Mouse (Mus musculus) neural tube, embryonic 15.5 days (tissue): ENCODE data around the gene Lama5. TPM values are rescaled to one million over a fixed set of nuclear protein-coding genes. Genes with fewer than 3 reads are reported as not detected.
A peak's percentile ranks its signal among the peaks of the same experiment; 100 is the strongest.

Source experiments
- ATAC-seq: fragments of 200-750 bp; cut with Nextera tagmentation; 2 replicates; pipeline ENCODE4 v1.8.0; 2017; ENCODE audit warnings: mild to moderate bottlenecking, moderate TSS enrichment, moderate library complexity; ENCODE audit not compliant: low FRiP score
- H3K27ac ChIP-seq: fragments of 300-500 bp; sonication (generic); replicated peaks from 2 replicates; pipeline ENCODE4 v1.5.1; 2015; ENCODE audit warnings: mild to moderate bottlenecking, inconsistent platforms
- H3K27me3 ChIP-seq: fragments of 300-500 bp; sonication (generic); replicated peaks from 2 replicates; pipeline ENCODE4 v1.6.1; 2015; ENCODE audit warnings: inconsistent platforms
- H3K36me3 ChIP-seq: fragments of 300-500 bp; sonication (generic); 2 replicates; pipeline ENCODE4 v1.6.1; 2015; ENCODE audit warnings: inconsistent platforms
- H3K4me1 ChIP-seq: fragments of 300-500 bp; sonication (generic); 2 replicates; pipeline ENCODE4 v1.6.1; 2015; ENCODE audit warnings: inconsistent platforms
- H3K4me2 ChIP-seq: fragments of 300-500 bp; sonication (generic); 2 replicates; pipeline ENCODE4 v1.6.1; 2015; ENCODE audit warnings: inconsistent platforms, mild to moderate bottlenecking, moderate library complexity
- H3K4me3 ChIP-seq: fragments of 300-500 bp; sonication (generic); replicated peaks from 2 replicates; pipeline ENCODE4 v1.5.1; 2015; ENCODE audit warnings: mild to moderate bottlenecking, inconsistent platforms
- H3K9ac ChIP-seq: fragments of 300-500 bp; sonication (generic); replicated peaks from 2 replicates; pipeline ENCODE4 v1.6.1; 2015; ENCODE audit warnings: mild to moderate bottlenecking, inconsistent platforms
- H3K9me3 ChIP-seq: fragments of 300-500 bp; sonication (generic); replicated peaks from 2 replicates; pipeline ENCODE4 v1.6.1; 2016; ENCODE audit warnings: inconsistent platforms
- WGBS: fragments of 180-500 bp; shearing (Covaris S2); methylation state at CpG from one replicate; pipeline ENCODE4 v1.1.7; 2015; ENCODE audit warnings: mixed read lengths; 5-methylcytosine and 5-hydroxymethylcytosine counted together
- polyA plus RNA-seq: library from polyadenylated mRNA; unstranded; fragments of >200 nt; fragmentation: Nextera tagmentation; extraction: Ambion mirVana; gene quantifications from 2 replicates; pipeline ENCODE4 v1.2.1, GENCODE M21; 2015

Gene Lama5
- polyA plus RNA-seq, 1 experiment from 2014 or later: 1.2 TPM

DNA sequence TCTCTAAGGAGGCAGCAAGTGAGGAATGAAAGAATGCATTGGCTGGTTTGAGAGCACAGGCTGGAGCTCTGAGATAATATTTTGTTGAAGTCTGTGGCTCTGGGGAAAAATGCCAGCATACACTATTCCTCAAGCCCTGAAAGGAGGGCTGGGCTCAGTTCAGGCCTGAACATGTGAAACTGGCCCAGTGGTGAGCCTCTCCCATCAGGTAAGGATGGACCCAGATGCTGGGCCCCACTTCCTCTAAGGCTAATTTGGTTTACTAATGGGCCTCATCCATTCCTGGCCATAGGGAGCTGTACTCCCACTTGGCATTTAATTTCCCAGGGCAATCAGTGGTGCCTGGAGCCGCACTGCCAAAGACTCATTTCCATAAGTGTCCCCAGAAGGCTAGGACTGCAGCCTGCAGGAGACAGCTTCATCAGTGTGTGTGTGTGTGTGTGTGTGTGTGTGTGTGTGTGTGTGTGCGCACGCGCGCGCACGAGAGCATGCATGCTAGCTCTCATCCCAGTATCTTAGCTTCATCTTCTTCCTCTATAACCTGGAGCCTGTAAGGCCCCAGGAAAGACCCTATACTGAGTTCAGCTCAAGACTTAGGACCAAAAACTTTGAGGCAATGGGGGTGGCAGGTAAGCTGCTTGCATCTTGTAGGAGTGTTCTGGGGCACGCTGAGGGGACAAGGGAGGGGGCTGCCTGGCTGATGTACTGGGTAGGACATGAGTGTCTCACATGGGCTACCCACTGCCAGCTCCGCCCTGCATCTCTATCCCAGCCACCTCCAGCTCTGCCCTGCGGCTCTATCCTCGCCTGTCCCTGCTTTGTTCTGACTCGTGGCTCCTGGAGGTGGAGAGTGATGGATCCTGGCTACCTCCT lies 20.3 kb downstream of the Lama5 start:
- Histone ChIP-seq H3K27ac (peak overlapping the region; percentile 78), H3K4me3 (no peak overlapping the region), H3K36me3 (no peaks in the 10 kb centered on the region), H3K9ac (no peak overlapping the region; the same call in 1 of the 2 replicates), H3K27me3 (no peaks in the 10 kb centered on the region), H3K9me3 (no peaks in the 10 kb centered on the region), H3K4me1 (peaks cover 26% of the 10 kb centered on the region), H3K4me2 (peak overlapping the region; percentile 25; the same call in 1 of the 2 replicates)
- ATAC-seq: peak; percentile 74
- 46% methylated on average over 12 of the region's 12 CpGs for WGBS

DNA sequence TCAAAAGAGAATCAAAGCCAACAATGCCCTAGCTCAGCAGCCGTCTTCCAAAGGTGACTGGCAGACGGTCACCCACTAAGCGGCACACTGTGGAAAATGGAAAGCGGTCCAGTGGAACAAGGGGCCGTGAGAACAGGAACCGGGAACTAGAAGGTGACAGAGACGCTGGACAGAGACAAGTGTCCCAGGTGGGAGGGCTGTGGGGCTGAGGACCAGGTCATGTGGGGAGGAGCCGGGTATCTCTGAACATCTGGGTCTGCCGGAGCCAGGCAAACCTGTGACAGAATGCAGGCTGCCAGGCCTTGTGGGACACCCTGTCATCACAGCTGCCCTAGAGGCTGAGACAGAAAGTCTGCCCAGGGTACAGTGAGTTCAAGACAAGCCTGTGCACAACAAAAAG lies 21.2 kb downstream of the Lama5 start:
- peak overlapping the region; percentile 78; the same call in 1 of the 2 replicates for H3K27ac ChIP-seq
- WGBS: 89% methylated on average over 9 of the region's 9 CpGs
- no peak overlapping the region for H3K4me3 ChIP-seq
- no peak for ATAC-seq
- no peaks in the 10 kb centered on the region for H3K27me3 ChIP-seq
- peaks cover 26% of the 10 kb centered on the region for H3K4me1 ChIP-seq
- no peak overlapping the region for H3K4me2 ChIP-seq
- no peaks in the 10 kb centered on the region for H3K36me3 ChIP-seq
- no peaks in the 10 kb centered on the region for H3K9me3 ChIP-seq
- no peak overlapping the region for H3K9ac ChIP-seq

- no peaks in the 10 kb centered on the region for H3K36me3 ChIP-seq
- H3K4me1 ChIP-seq: peaks cover 23% of the 10 kb centered on the region
- ATAC-seq: no peak
- no peak overlapping the region for H3K27ac ChIP-seq
- no peak overlapping the region for H3K4me3 ChIP-seq
- no peak overlapping the region for H3K4me2 ChIP-seq
- no peaks in the 10 kb centered on the region for H3K27me3 ChIP-seq
- 56% methylated on average over 10 of the region's 10 CpGs for WGBS
- no peak overlapping the region for H3K9ac ChIP-seq
- H3K9me3 ChIP-seq: no peaks in the 10 kb centered on the region
These were observed 22.9 kb downstream of the Lama5 start for GRCm38 (mm10) chr2:180202805-180203204.

GRCm38 (mm10) chr2:180202263-180202662 lies 23.4 kb downstream of the Lama5 start:
- Histone ChIP-seq H3K27ac (no peak overlapping the region), H3K4me2 (no peak overlapping the region), H3K27me3 (no peaks in the 10 kb centered on the region), H3K4me3 (no peak overlapping the region), H3K9me3 (no peaks in the 10 kb centered on the region), H3K4me1 (peaks cover 21% of the 10 kb centered on the region), H3K36me3 (no peaks in the 10 kb centered on the region), H3K9ac (no peak overlapping the region)
- no peak for ATAC-seq
- WGBS: 83% methylated on average over 14 of the region's 14 CpGs

DNA sequence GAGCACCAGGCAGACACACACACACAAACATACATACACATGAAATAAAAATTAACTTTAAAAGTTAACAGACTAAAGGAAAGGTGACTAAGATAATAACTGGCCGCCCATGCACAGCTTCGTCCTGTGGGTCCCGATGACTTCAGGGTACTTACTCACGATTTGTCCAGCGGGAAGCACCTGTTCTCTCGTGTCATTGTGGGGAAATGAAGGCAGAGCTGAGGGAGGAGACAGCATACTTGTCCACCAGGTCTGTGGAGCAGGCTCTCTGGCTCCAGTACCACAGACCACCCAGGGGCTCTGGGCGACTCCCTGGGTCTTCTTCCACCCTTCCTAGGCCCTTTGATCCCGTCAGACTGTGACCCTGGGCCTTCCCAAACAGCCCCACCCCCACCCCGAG lies 24.4 kb downstream of the Lama5 start:
- H3K4me1 ChIP-seq: peaks cover 19% of the 10 kb centered on the region
- ATAC-seq: no peak
- no peaks in the 10 kb centered on the region for H3K27me3 ChIP-seq
- WGBS: 77% methylated on average over 9 of the region's 9 CpGs
- no peak overlapping the region for H3K4me2 ChIP-seq
- no peak overlapping the region for H3K27ac ChIP-seq
- no peaks in the 10 kb centered on the region for H3K9me3 ChIP-seq
- H3K4me3 ChIP-seq: no peak overlapping the region
- H3K9ac ChIP-seq: no peak overlapping the region
- no peaks in the 10 kb centered on the region for H3K36me3 ChIP-seq

DNA sequence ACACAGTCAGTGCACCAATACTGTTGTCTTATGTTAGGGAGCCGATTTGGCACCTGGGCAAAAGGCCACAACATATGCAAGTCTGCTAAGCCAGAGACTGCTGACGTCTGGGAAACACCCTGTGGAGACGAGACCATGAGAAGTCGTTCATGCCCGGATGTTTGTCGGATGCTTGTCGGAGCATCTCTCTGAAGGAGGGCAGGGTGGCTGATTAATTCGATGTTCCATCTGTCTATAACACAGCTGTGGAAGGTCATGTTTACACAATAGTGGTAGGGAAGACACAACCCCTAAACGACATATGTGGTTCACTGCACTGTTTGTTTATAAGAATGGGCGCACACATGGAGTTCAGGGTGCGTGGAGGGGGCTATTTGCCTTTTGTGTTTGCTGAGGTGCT lies 25.0 kb downstream of the Lama5 start:
- 32% methylated on average over 11 of the region's 11 CpGs for WGBS
- Histone ChIP-seq H3K9me3 (no peaks in the 10 kb centered on the region), H3K36me3 (no peaks in the 10 kb centered on the region), H3K4me2 (no peak overlapping the region), H3K9ac (no peak overlapping the region), H3K27ac (no peak overlapping the region), H3K4me3 (no peak overlapping the region), H3K4me1 (peaks cover 13% of the 10 kb centered on the region), H3K27me3 (no peaks in the 10 kb centered on the region)
- no peak for ATAC-seq

GRCm38 (mm10) chr2:180198782-180199181 lies 26.9 kb downstream of the Lama5 start:
- Histone ChIP-seq H3K9ac (no peak overlapping the region), H3K4me1 (no peaks in the 10 kb centered on the region; the same call in 1 of the 2 replicates), H3K4me3 (no peak overlapping the region), H3K27me3 (no peaks in the 10 kb centered on the region), H3K9me3 (no peaks in the 10 kb centered on the region), H3K4me2 (no peak overlapping the region), H3K27ac (no peak overlapping the region), H3K36me3 (no peaks in the 10 kb centered on the region)
- WGBS: 73% methylated on average over 10 of the region's 10 CpGs
- no peak for ATAC-seq

- H3K27ac ChIP-seq: no peak overlapping the region
- no peak overlapping the region for H3K4me3 ChIP-seq
- ATAC-seq: no peak
- 69% methylated on average over 10 of the region's 10 CpGs for WGBS
- no peaks in the 10 kb centered on the region for H3K36me3 ChIP-seq
- no peak overlapping the region for H3K9ac ChIP-seq
- H3K4me2 ChIP-seq: no peak overlapping the region
- H3K9me3 ChIP-seq: no peaks in the 10 kb centered on the region
- H3K4me1 ChIP-seq: no peaks in the 10 kb centered on the region; the same call in 1 of the 2 replicates
- no peaks in the 10 kb centered on the region for H3K27me3 ChIP-seq
These were observed 28.2 kb downstream of the Lama5 start for GRCm38 (mm10) chr2:180197323-180198037.

GRCm38 (mm10) chr2:180196610-180197322 lies 28.9 kb downstream of the Lama5 start:
- WGBS: 84% methylated on average over 10 of the region's 12 CpGs
- no peak overlapping the region for H3K4me2 ChIP-seq
- no peaks in the 10 kb centered on the region for H3K27me3 ChIP-seq
- no peak overlapping the region for H3K9ac ChIP-seq
- no peaks in the 10 kb centered on the region for H3K36me3 ChIP-seq
- H3K9me3 ChIP-seq: no peaks in the 10 kb centered on the region
- no peaks in the 10 kb centered on the region; the same call in 1 of the 2 replicates for H3K4me1 ChIP-seq
- no peak overlapping the region for H3K27ac ChIP-seq
- H3K4me3 ChIP-seq: no peak overlapping the region
- ATAC-seq: no peak

DNA sequence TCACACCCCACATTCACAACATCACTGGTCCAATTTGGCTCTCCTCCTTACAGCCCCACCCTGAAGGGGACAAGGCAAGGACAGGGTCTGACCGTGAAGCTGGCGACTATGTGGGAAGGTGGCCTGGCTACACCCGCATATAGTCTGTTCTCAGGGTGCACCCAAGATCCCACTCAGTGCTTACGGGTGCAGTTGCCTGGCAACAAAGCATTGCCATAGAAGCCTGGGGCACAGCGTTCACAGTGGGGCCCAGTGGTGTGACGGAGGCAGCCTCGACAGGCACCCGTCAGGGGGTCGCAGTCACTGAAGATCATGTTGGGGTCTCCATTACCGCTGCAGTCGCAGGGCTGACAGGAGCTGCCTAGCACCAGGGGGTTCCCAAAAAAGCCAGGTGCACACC lies 38.3 kb downstream of the Lama5 start:
- H3K36me3 ChIP-seq: no peaks in the 10 kb centered on the region
- H3K4me1 ChIP-seq: no peaks in the 10 kb centered on the region
- H3K27ac ChIP-seq: no peak overlapping the region
- no peaks in the 10 kb centered on the region for H3K9me3 ChIP-seq
- H3K9ac ChIP-seq: no peak overlapping the region
- no peak overlapping the region for H3K4me3 ChIP-seq
- H3K4me2 ChIP-seq: no peak overlapping the region
- ATAC-seq: no peak
- no peaks in the 10 kb centered on the region for H3K27me3 ChIP-seq
- 83% methylated on average over 11 of the region's 11 CpGs for WGBS

DNA sequence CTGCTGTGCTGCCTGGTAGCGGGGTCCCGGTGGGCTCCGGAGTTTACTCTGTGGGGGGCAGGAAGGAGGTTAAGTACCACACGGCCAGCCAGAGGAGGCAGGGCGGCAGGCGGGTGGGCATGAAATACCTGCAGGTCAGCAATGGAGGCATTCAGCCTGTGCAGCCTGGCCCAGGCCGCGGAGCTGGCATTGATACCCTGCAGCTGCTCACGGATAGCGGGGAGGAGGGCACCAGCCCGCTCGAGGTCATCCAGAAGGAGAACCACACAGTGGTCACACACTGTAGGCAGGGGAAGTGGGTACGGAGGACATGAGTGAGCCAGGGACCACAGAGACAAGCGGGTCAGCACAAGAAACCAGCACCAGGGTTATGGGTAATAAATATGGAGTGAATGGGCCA lies 40.0 kb downstream of the Lama5 start:
- no peaks in the 10 kb centered on the region for H3K4me1 ChIP-seq
- no peak overlapping the region for H3K27ac ChIP-seq
- 91% methylated on average over 14 of the region's 14 CpGs for WGBS
- H3K27me3 ChIP-seq: no peaks in the 10 kb centered on the region
- ATAC-seq: no peak
- no peak overlapping the region for H3K4me3 ChIP-seq
- H3K4me2 ChIP-seq: no peak overlapping the region
- no peaks in the 10 kb centered on the region for H3K36me3 ChIP-seq
- no peaks in the 10 kb centered on the region for H3K9me3 ChIP-seq
- H3K9ac ChIP-seq: no peak overlapping the region
